Mouse (Mus musculus): ENCODE data around the gene Abca12. TPM values are rescaled to one million over a fixed set of nuclear protein-coding genes. Genes with fewer than 3 reads are reported as not detected.

Gene Abca12
- total and polyA plus RNA-seq, 3 experiments: 0.04 to 0.16 (median 0.08) TPM

GRCm38 (mm10) chr1:71373090-71373489 lies 41.6 kb downstream of the Abca12 start:
- dilution Hi-C loops (cut with MboI; ENCODE audit: extremely low pct_ligation_motif_present, extremely low pct_unique_long_range_greater_than_20kb, low sequenced_read_pairs): no loop called here
- in situ Hi-C loops (cut with MboI; ENCODE audit: low pct_ligation_motif_present, low pct_unique_long_range_greater_than_20kb, low sequenced_read_pairs): no loop called here

GRCm38 (mm10) chr1:71370266-71370665 lies 44.4 kb downstream of the Abca12 start:
- H3K27ac ChIP-seq (ENCODE audit: insufficient read depth, low read depth): no peak overlapping the region
- H3K4me1 ChIP-seq (ENCODE audit: control insufficient read depth in 1 of 2, insufficient read depth in 2 of 2): 0 out of 4 replicates have a peak, but pooled peaks cover 0 to 2% of the 10 kb centered on the region in 2 experiments
- H3K27me3 ChIP-seq (replicated peaks): no peaks in the 10 kb centered on the region
- no peak for DNase-seq (ENCODE audit: extremely low read depth)
- H3K79me2 ChIP-seq (replicated peaks; ENCODE audit: control insufficient read depth, extremely low read depth, insufficient read depth, poor library complexity, severe bottlenecking): no peaks in the 10 kb centered on the region
- dilution Hi-C loops (cut with MboI; ENCODE audit: extremely low pct_ligation_motif_present, extremely low pct_unique_long_range_greater_than_20kb, low sequenced_read_pairs): no loop called here
- H3K36me3 ChIP-seq (replicated peaks in 1 of 2; ENCODE audit: control insufficient read depth in 1 of 2, insufficient read depth in 1 of 2, low read length in 1 of 2): no peaks in the 10 kb centered on the region
- in situ Hi-C loops (cut with MboI; ENCODE audit: low pct_ligation_motif_present, low pct_unique_long_range_greater_than_20kb, low sequenced_read_pairs): no loop called here
- H3K4me2 ChIP-seq (ENCODE audit: insufficient read depth, low read depth, poor library complexity, severe bottlenecking): no peak overlapping the region
- H3K9me3 ChIP-seq (replicated peaks; ENCODE audit: low read length): no peaks in the 10 kb centered on the region
- TF ChIP-seq ETS1 (conservative IDR thresholded peaks at IDR 0.05; ENCODE audit: low read depth, low read length) (no peak), MAFK (IDR thresholded peaks at IDR 0.05; ENCODE audit: insufficient replicate concordance, low read length) (no peak), CHD1 (IDR thresholded peaks at IDR 0.05; ENCODE audit: low read depth, low read length) (no peak), USF1 (IDR thresholded peaks at IDR 0.05; ENCODE audit: low read depth, low read length) (no peak), PAX5 (IDR thresholded peaks at IDR 0.05; ENCODE audit: low read length) (no peak), CHD2 (IDR thresholded peaks at IDR 0.05; ENCODE audit: low read length) (no peak), CTCF (conservative IDR thresholded peaks at IDR 0.05 in 1 of 2, IDR thresholded peaks at IDR 0.05 in 1 of 2; ENCODE audit: low read depth in 2 of 2, low read length in 2 of 2) (no peak), UBTF (IDR thresholded peaks at IDR 0.05; ENCODE audit: low read depth, low read length) (no peak), USF2 (conservative IDR thresholded peaks at IDR 0.05; ENCODE audit: low read depth, low read length) (no peak), POLR2A (IDR thresholded peaks at IDR 0.05; ENCODE audit: low read depth, low read length) (no peak), BHLHE40 (IDR thresholded peaks at IDR 0.05; ENCODE audit: low read depth, low read length) (no peak), MYC (IDR thresholded peaks at IDR 0.05; ENCODE audit: low read depth, low read length) (no peak), ZNF384 (IDR thresholded peaks at IDR 0.05; ENCODE audit: low read depth, low read length) (no peak), MEF2A (IDR thresholded peaks at IDR 0.05; ENCODE audit: borderline replicate concordance, low read depth, low read length) (no peak), NRF1 (IDR thresholded peaks at IDR 0.05; ENCODE audit: low read depth, low read length) (no peak), MXI1 (IDR thresholded peaks at IDR 0.05; ENCODE audit: low read depth, low read length) (no peak)
- no peak overlapping the region for H3K9ac ChIP-seq (ENCODE audit: insufficient read depth, low read depth)
- no peak overlapping the region for H3K4me3 ChIP-seq (replicated peaks in 1 of 3; ENCODE audit: low read depth in 2 of 3, low read length in 2 of 3, poor library complexity in 1 of 3)

More at GRCm38 (mm10) chr1:71373090-71373489, 41.6 kb downstream of the Abca12 start:
- no peaks in the 10 kb centered on the region for H3K4me1 ChIP-seq (ENCODE audit: control insufficient read depth in 1 of 2, insufficient read depth in 2 of 2)
- no peaks in the 10 kb centered on the region for H3K27me3 ChIP-seq (replicated peaks)
- no peak overlapping the region for H3K27ac ChIP-seq (ENCODE audit: insufficient read depth, low read depth)
- no peaks in the 10 kb centered on the region for H3K79me2 ChIP-seq (replicated peaks; ENCODE audit: control insufficient read depth, extremely low read depth, insufficient read depth, poor library complexity, severe bottlenecking)
- no peaks in the 10 kb centered on the region for H3K36me3 ChIP-seq (replicated peaks in 1 of 2; ENCODE audit: control insufficient read depth in 1 of 2, insufficient read depth in 1 of 2, low read length in 1 of 2)
- H3K9me3 ChIP-seq (replicated peaks; ENCODE audit: low read length): no peaks in the 10 kb centered on the region
- TF ChIP-seq HCFC1 (IDR thresholded peaks at IDR 0.05; ENCODE audit: low read depth, low read length): no peak
- TF ChIP-seq USF1 (IDR thresholded peaks at IDR 0.05; ENCODE audit: low read depth, low read length): no peak
- no peak for TF ChIP-seq ZMIZ1 (IDR thresholded peaks at IDR 0.05; ENCODE audit: low read depth, low read length)
- no peak overlapping the region for H3K4me3 ChIP-seq (replicated peaks in 1 of 3; ENCODE audit: low read depth in 2 of 3, low read length in 2 of 3, poor library complexity in 1 of 3)
- no peak overlapping the region for H3K9ac ChIP-seq (ENCODE audit: insufficient read depth, low read depth)
- DNase-seq (ENCODE audit: extremely low read depth): no peak
- H3K4me2 ChIP-seq (ENCODE audit: insufficient read depth, low read depth, poor library complexity, severe bottlenecking): no peak overlapping the region

All from CH12.LX (cell line).